Mouse (Mus musculus) midbrain, embryonic 13.5 days (tissue): ENCODE data around the gene Ankfn1. TPM values are rescaled to one million over a fixed set of nuclear protein-coding genes. Genes with fewer than 3 reads are reported as not detected.

Source experiments
- ATAC-seq: fragments of 200-750 bp; cut with Nextera tagmentation; 2 replicates; pipeline ENCODE4 v1.8.0; 2017; ENCODE audit warnings: mild to moderate bottlenecking, moderate TSS enrichment, moderate library complexity
- H3K27ac ChIP-seq: fragments of 300-500 bp; sonication (generic); 2 replicates; pipeline ENCODE4 v1.5.1; 2015; ENCODE audit warnings: inconsistent platforms, mild to moderate bottlenecking, moderate library complexity
- H3K27me3 ChIP-seq: fragments of 300-500 bp; sonication (generic); 2 replicates; pipeline ENCODE4 v1.6.1; 2015; ENCODE audit warnings: mild to moderate bottlenecking, inconsistent platforms
- H3K36me3 ChIP-seq: fragments of 300-500 bp; sonication (generic); 2 replicates; pipeline ENCODE4 v1.6.1; 2015; ENCODE audit warnings: mild to moderate bottlenecking, inconsistent platforms
- H3K4me1 ChIP-seq: fragments of 300-500 bp; sonication (generic); replicated peaks from 2 replicates; pipeline ENCODE4 v1.6.1; 2015; ENCODE audit warnings: inconsistent platforms
- H3K4me2 ChIP-seq: fragments of 300-500 bp; sonication (generic); replicated peaks from 2 replicates; pipeline ENCODE4 v1.6.1; 2015; ENCODE audit warnings: moderate library complexity, mild to moderate bottlenecking, inconsistent platforms
- H3K4me3 ChIP-seq: fragments of 300-500 bp; sonication (generic); replicated peaks from 2 replicates; pipeline ENCODE4 v1.5.1; 2015; ENCODE audit warnings: mild to moderate bottlenecking, inconsistent platforms
- H3K9ac ChIP-seq: fragments of 300-500 bp; sonication (generic); replicated peaks from 2 replicates; pipeline ENCODE4 v1.6.1; 2015; ENCODE audit warnings: mild to moderate bottlenecking, inconsistent platforms
- H3K9me3 ChIP-seq: fragments of 300-500 bp; sonication (generic); 2 replicates; pipeline ENCODE4 v1.6.1; 2016; ENCODE audit warnings: mild to moderate bottlenecking, inconsistent platforms
- WGBS: fragments of 180-500 bp; shearing (Covaris S2); methylation state at CpG from one replicate; pipeline ENCODE4 v1.1.7; 2015; 5-methylcytosine and 5-hydroxymethylcytosine counted together
- polyA plus RNA-seq: library from polyadenylated mRNA; unstranded; fragments of >200 nt; fragmentation: Nextera tagmentation; extraction: Ambion mirVana; gene quantifications from 2 replicates; pipeline ENCODE4 v1.2.1, GENCODE M21; 2015

Gene Ankfn1
- polyA plus RNA-seq: 3.6 TPM in 2 replicates

DNA sequence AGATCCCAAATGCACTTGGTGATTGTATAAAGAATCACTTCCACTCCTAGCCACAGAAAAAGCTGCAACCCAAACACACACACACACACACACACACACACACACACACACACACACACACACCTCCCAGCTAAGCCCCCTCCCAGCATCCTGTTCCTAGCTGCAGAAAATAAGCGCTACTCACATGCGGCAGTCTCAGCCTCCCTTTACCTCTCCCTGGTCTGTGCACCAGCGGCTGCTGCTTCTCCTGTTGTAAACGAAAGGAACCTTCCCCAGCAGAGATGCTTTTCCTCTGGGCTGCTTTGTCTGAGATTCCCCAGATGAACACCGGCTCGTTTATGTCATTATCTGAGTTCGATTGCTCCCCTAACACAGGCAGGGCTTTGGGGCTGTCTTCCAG, at the start of gene Ankfn1:
Ankfn1 (minus strand) TSS at position 223 of the 400 bp plus-strand sequence.
- Histone ChIP-seq H3K36me3 (no peaks in the 10 kb centered on the region), H3K27me3 (no peaks in the 10 kb centered on the region), H3K4me1 (no peaks in the 10 kb centered on the region), H3K9ac (no peak within 1 kb of the TSS), H3K4me2 (no peak within 1 kb of the TSS), H3K4me3 (no peak within 1 kb of the TSS), H3K9me3 (no peaks in the 10 kb centered on the region), H3K27ac (no peak within 1 kb of the TSS)
- WGBS: 38% methylated on average over 7 of the region's 7 CpGs
- ATAC-seq: no peak

GRCm38 (mm10) chr11:89823661-89824446, 46.4 kb upstream of the Ankfn1 start:
- Histone ChIP-seq H3K36me3 (no peaks in the 10 kb centered on the region), H3K9me3 (no peaks in the 10 kb centered on the region), H3K27me3 (no peaks in the 10 kb centered on the region), H3K27ac (no peak overlapping the region), H3K9ac (no peak overlapping the region), H3K4me1 (no peaks in the 10 kb centered on the region), H3K4me2 (no peak overlapping the region), H3K4me3 (no peak overlapping the region)
- ATAC-seq: no peak
- 82% methylated on average over 8 of the region's 8 CpGs for WGBS

- Histone ChIP-seq H3K4me3 (no peak overlapping the region), H3K9ac (no peak overlapping the region), H3K9me3 (no peaks in the 10 kb centered on the region), H3K4me1 (no peaks in the 10 kb centered on the region), H3K36me3 (no peaks in the 10 kb centered on the region), H3K4me2 (no peak overlapping the region), H3K27me3 (no peaks in the 10 kb centered on the region), H3K27ac (no peak overlapping the region)
- 11% methylated on average over 4 of the region's 4 CpGs for WGBS
- peak; percentile 30; the same call in 1 of the 2 replicates for ATAC-seq
Measured at GRCm38 (mm10) chr11:89818594-89818993, 41.1 kb upstream of the Ankfn1 start.

DNA sequence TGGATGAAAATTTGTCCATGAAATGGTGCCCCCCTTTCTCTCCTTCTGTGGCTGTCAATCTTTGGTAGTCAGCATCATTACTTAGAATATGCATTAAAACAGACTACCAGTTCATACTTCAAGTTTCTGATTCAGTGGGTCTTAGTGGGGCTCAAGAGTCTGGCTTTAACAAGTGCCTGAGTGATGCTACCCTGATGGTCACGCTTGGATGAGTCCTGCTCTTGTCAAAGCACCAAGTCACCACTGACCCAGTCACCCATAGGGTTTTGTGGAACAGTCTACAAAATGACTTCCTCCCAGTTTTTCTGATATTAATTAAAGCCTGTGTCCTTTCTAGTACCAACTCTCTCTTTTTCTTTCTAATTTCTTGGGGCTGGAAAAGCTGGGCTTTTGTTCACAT, 34.0 kb upstream of the Ankfn1 start:
- Histone ChIP-seq H3K4me2 (no peak overlapping the region), H3K36me3 (no peaks in the 10 kb centered on the region), H3K9me3 (no peaks in the 10 kb centered on the region), H3K27me3 (no peaks in the 10 kb centered on the region), H3K4me3 (no peak overlapping the region), H3K27ac (no peak overlapping the region), H3K9ac (no peak overlapping the region), H3K4me1 (no peaks in the 10 kb centered on the region)
- WGBS: 77% methylated on average over 1 of the region's 1 CpGs
- no peak for ATAC-seq

GRCm38 (mm10) chr11:89807998-89808397, 30.5 kb upstream of the Ankfn1 start:
- H3K9me3 ChIP-seq: no peaks in the 10 kb centered on the region
- peaks cover 9% of the 10 kb centered on the region for H3K4me1 ChIP-seq
- H3K4me3 ChIP-seq: no peak overlapping the region
- no peaks in the 10 kb centered on the region for H3K27me3 ChIP-seq
- ATAC-seq: no peak
- H3K27ac ChIP-seq: no peak overlapping the region
- H3K4me2 ChIP-seq: no peak overlapping the region
- no peak overlapping the region for H3K9ac ChIP-seq
- 72% methylated on average over 11 of the region's 11 CpGs for whole genome bisulfite sequencing
- H3K36me3 ChIP-seq: no peaks in the 10 kb centered on the region

DNA sequence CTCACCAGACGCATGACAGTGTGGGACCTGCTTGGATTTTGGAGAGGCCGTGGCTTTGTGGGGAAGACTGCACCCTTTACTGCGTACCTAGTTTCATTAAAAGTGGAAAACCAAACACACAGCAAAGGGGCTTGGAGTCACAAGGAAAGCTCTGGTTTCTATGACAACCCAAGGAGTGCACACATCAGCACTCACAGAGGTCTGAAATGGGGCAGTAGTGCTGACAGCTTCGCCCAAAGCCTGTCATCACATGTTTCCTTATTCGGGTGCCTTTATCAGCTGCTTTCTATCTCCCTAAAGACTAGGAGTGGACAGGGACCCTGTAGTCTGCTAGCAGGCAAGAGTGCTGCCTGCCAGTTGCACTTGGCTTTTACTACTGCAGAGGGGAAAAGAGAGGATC, 27.4 kb upstream of the Ankfn1 start:
- Histone ChIP-seq H3K27ac (peak overlapping the region; percentile 68), H3K27me3 (no peaks in the 10 kb centered on the region), H3K36me3 (no peaks in the 10 kb centered on the region), H3K4me2 (peak overlapping the region; percentile 27; the same call in 1 of the 2 replicates), H3K9me3 (no peaks in the 10 kb centered on the region), H3K4me1 (peaks cover 9% of the 10 kb centered on the region), H3K9ac (no peak overlapping the region), H3K4me3 (no peak overlapping the region)
- WGBS: 39% methylated on average over 5 of the region's 5 CpGs
- peak; percentile 67 for ATAC-seq

GRCm38 (mm10) chr11:89803974-89804373, 26.5 kb upstream of the Ankfn1 start:
- H3K4me2 ChIP-seq: no peak overlapping the region
- no peak overlapping the region for H3K9ac ChIP-seq
- no peak overlapping the region for H3K4me3 ChIP-seq
- H3K9me3 ChIP-seq: no peaks in the 10 kb centered on the region
- H3K27me3 ChIP-seq: no peaks in the 10 kb centered on the region
- H3K4me1 ChIP-seq: peaks cover 9% of the 10 kb centered on the region
- 75% methylated on average over 5 of the region's 5 CpGs for WGBS
- no peaks in the 10 kb centered on the region for H3K36me3 ChIP-seq
- ATAC-seq: no peak
- no peak overlapping the region for H3K27ac ChIP-seq

DNA sequence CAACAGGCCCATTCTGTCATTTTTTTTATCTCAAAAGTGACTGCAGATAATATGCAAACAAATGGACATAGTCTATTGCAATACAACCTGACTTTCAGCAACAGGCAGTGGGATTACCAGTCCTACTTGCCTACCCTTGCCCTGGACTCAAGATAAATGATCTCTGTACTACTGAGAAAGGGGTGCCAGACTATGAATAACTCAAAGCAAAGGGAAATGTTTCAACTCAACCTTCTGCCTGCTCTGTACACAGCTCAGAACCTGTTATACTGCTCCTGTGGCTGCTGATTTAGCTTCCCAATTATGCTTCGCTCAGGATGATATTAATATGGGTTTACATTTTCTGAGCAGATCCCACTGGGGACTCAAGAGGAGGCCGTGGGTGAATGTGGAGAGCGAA, 15.3 kb upstream of the Ankfn1 start:
- ATAC-seq: no peak
- WGBS: 86% methylated on average over 3 of the region's 3 CpGs
- Histone ChIP-seq H3K4me2 (no peak overlapping the region), H3K9me3 (no peaks in the 10 kb centered on the region), H3K9ac (no peak overlapping the region), H3K4me1 (no peaks in the 10 kb centered on the region), H3K27ac (no peak overlapping the region), H3K4me3 (no peak overlapping the region), H3K36me3 (no peaks in the 10 kb centered on the region), H3K27me3 (no peaks in the 10 kb centered on the region)

DNA sequence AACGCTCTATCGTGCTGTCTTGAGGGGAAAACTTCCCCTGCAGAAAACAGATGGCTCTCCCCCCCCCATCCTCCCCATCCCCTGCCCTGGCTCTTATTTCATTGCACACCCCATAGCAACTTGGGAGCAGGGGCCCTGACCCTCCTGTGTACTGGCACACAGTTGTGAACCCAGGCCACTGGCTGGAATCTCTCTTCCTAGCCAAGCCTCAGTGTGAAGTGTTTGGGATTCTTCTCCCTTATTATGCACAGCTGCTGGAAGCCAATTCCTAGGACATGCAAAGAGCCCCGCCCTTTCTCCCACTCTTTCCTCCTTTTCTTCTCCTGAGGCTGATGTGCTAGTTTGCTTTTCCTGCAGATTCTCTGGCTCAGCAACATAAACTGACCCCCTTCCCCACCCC, 1.4 kb downstream of the Ankfn1 start:
- H3K36me3 ChIP-seq: no peaks in the 10 kb centered on the region
- ATAC-seq: no peak
- H3K27me3 ChIP-seq: no peaks in the 10 kb centered on the region
- H3K9me3 ChIP-seq: no peaks in the 10 kb centered on the region
- H3K9ac ChIP-seq: no peak overlapping the region
- no peak overlapping the region for H3K27ac ChIP-seq
- no peaks in the 10 kb centered on the region for H3K4me1 ChIP-seq
- no peak overlapping the region for H3K4me2 ChIP-seq
- 73% methylated on average over 3 of the region's 3 CpGs for WGBS
- no peak overlapping the region for H3K4me3 ChIP-seq

DNA sequence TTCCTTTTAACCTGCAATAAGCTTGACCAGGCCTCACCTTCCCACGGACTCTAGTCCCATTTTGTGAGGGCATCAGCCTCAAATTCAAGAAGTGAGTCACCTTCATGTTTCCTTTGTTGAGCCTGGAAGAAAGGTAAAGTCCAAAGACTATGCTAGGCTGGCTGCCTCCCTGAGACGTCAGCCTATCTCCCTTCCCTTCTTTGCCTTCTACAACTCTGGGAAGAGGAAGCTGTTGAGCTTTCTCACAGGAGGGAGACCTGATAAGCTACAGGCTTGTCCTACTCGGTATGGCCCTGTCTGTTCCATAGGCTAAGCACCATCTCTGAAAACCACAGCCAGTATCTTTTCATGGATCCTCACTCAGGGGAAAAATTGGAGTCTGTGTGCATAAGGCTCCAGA, 2.5 kb downstream of the Ankfn1 start:
- Histone ChIP-seq H3K4me3 (no peak overlapping the region), H3K27me3 (no peaks in the 10 kb centered on the region), H3K4me1 (no peaks in the 10 kb centered on the region), H3K36me3 (no peaks in the 10 kb centered on the region), H3K4me2 (no peak overlapping the region), H3K9me3 (no peaks in the 10 kb centered on the region), H3K27ac (no peak overlapping the region), H3K9ac (no peak overlapping the region)
- 87% methylated on average over 3 of the region's 3 CpGs for WGBS
- no peak for ATAC-seq

DNA sequence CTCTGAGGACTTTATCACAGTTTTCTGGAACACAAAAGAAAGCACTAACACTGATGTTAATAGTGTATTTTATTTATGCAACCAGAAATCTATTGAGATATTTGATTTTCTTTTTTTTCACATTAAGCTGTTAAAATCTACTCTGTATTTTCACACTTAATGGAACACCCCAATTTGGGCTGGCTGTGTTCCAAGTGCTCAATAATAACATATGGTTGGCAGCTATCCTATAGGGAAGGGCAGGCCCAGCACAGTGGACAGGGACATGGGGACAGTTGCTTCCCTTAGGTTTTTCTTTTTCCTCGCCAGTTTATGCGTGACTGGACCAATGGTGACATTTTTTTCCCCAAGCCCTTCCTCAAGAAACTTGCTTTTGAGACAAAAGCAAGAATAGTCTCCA, 4.5 kb downstream of the Ankfn1 start:
- H3K4me1 ChIP-seq: no peaks in the 10 kb centered on the region
- ATAC-seq: no peak
- no peak overlapping the region for H3K4me3 ChIP-seq
- H3K9me3 ChIP-seq: no peaks in the 10 kb centered on the region
- no peaks in the 10 kb centered on the region for H3K36me3 ChIP-seq
- no peak overlapping the region for H3K9ac ChIP-seq
- no peak overlapping the region for H3K4me2 ChIP-seq
- no peak overlapping the region for H3K27ac ChIP-seq
- no peaks in the 10 kb centered on the region for H3K27me3 ChIP-seq
- 63% methylated on average over 2 of the region's 2 CpGs for WGBS

- peaks cover 18% of the 10 kb centered on the region for H3K4me1 ChIP-seq
- no peaks in the 10 kb centered on the region for H3K36me3 ChIP-seq
- 15% methylated on average over 2 of the region's 2 CpGs for WGBS
- H3K4me3 ChIP-seq: no peak overlapping the region
- no peak overlapping the region for H3K4me2 ChIP-seq
- ATAC-seq: peak; percentile 86
- H3K27me3 ChIP-seq: 0 out of 2 replicates have a peak, but pooled peaks cover 13% of the 10 kb centered on the region
- H3K27ac ChIP-seq: no peak overlapping the region
- H3K9me3 ChIP-seq: no peaks in the 10 kb centered on the region
- H3K9ac ChIP-seq: no peak overlapping the region
Measured at GRCm38 (mm10) chr11:89765770-89766148, 11.7 kb downstream of the Ankfn1 start.
